Mouse (Mus musculus): ENCODE measurements around the gene Ddx18. TPM values are rescaled to one million over a fixed set of nuclear protein-coding genes. Genes with fewer than 3 reads are reported as not detected.

Gene Ddx18
- polyA plus RNA-seq (2016; fragmentation: Nextera tagmentation; extraction: Ambion mirVana), result 60.2 and 65.2 TPM in 2 replicates

GRCm38 (mm10) chr1:121567521-121568489 is at the start of gene Ddx18:
TSS of gene Ddx18 (minus strand) at chr1:121567989.
- Histone ChIP-seq H3K4me2 (replicated peaks) (peak within 1 kb of the TSS; percentile 86), H3K27me3 (no peaks in the 10 kb centered on the region), H3K36me3 (peaks cover 26% of the 10 kb centered on the region), H3K9me3 (no peaks in the 10 kb centered on the region), H3K4me1 (peaks cover 8% of the 10 kb centered on the region), H3K9ac (replicated peaks) (peak within 1 kb of the TSS; percentile 58), H3K27ac (replicated peaks) (no peak within 1 kb of the TSS), H3K4me3 (peak within 1 kb of the TSS; percentile 57)
- WGBS, result 6% methylated on average over 51 of the region's 53 CpGs
- peak; percentile 99 for ATAC-seq (ENCODE audit: low FRiP score, low read depth)

GRCm38 (mm10) chr1:121608000-121608399 is 40.2 kb upstream of the Ddx18 start:
- H3K36me3 ChIP-seq, result no peaks in the 10 kb centered on the region
- H3K4me2 ChIP-seq (replicated peaks), result no peak overlapping the region
- H3K27me3 ChIP-seq, result no peaks in the 10 kb centered on the region
- no peak for ATAC-seq (ENCODE audit: low FRiP score, low read depth)
- H3K9ac ChIP-seq (replicated peaks), result no peak overlapping the region
- H3K4me1 ChIP-seq, result no peaks in the 10 kb centered on the region
- H3K4me3 ChIP-seq, result no peak overlapping the region
- no peak overlapping the region for H3K27ac ChIP-seq (replicated peaks)
- WGBS, result 60% methylated on average over 7 of the region's 7 CpGs
- no peaks in the 10 kb centered on the region for H3K9me3 ChIP-seq

GRCm38 (mm10) chr1:121605118-121605517 is 37.3 kb upstream of the Ddx18 start:
- Histone ChIP-seq H3K4me2 (replicated peaks) (no peak overlapping the region), H3K9ac (replicated peaks) (no peak overlapping the region), H3K27ac (replicated peaks) (no peak overlapping the region), H3K4me3 (no peak overlapping the region), H3K9me3 (no peaks in the 10 kb centered on the region), H3K27me3 (no peaks in the 10 kb centered on the region), H3K4me1 (no peaks in the 10 kb centered on the region), H3K36me3 (no peaks in the 10 kb centered on the region)
- ATAC-seq (ENCODE audit: low FRiP score, low read depth), result no peak
- WGBS, result 55% methylated on average over 6 of the region's 6 CpGs

GRCm38 (mm10) chr1:121601893-121602292 is 34.1 kb upstream of the Ddx18 start:
- Histone ChIP-seq H3K36me3 (no peaks in the 10 kb centered on the region), H3K27me3 (no peaks in the 10 kb centered on the region), H3K9ac (replicated peaks) (no peak overlapping the region), H3K4me1 (no peaks in the 10 kb centered on the region), H3K9me3 (no peaks in the 10 kb centered on the region), H3K27ac (replicated peaks) (no peak overlapping the region), H3K4me2 (replicated peaks) (no peak overlapping the region), H3K4me3 (no peak overlapping the region)
- ATAC-seq (ENCODE audit: low FRiP score, low read depth), result no peak
- 62% methylated on average over 6 of the region's 6 CpGs for WGBS

GRCm38 (mm10) chr1:121601084-121601483 is 33.3 kb upstream of the Ddx18 start:
- H3K27ac ChIP-seq (replicated peaks), result no peak overlapping the region

GRCm38 (mm10) chr1:121598421-121598820 is 30.6 kb upstream of the Ddx18 start:
- Histone ChIP-seq H3K9me3 (no peaks in the 10 kb centered on the region), H3K36me3 (no peaks in the 10 kb centered on the region), H3K4me1 (no peaks in the 10 kb centered on the region), H3K4me2 (replicated peaks) (no peak overlapping the region), H3K4me3 (no peak overlapping the region), H3K27me3 (no peaks in the 10 kb centered on the region), H3K9ac (replicated peaks) (no peak overlapping the region), H3K27ac (replicated peaks) (no peak overlapping the region)
- 64% methylated on average over 3 of the region's 3 CpGs for WGBS
- ATAC-seq (ENCODE audit: low FRiP score, low read depth), result no peak

More at GRCm38 (mm10) chr1:121601084-121601483, 33.3 kb upstream of the Ddx18 start:
- Histone ChIP-seq H3K36me3 (no peaks in the 10 kb centered on the region), H3K27me3 (no peaks in the 10 kb centered on the region), H3K4me1 (no peaks in the 10 kb centered on the region), H3K4me2 (replicated peaks) (no peak overlapping the region), H3K9me3 (no peaks in the 10 kb centered on the region), H3K4me3 (no peak overlapping the region), H3K9ac (replicated peaks) (no peak overlapping the region)
- WGBS, result 27% methylated on average over 1 of the region's 1 CpGs
- ATAC-seq (ENCODE audit: low FRiP score, low read depth), result no peak

- Histone ChIP-seq H3K27me3 (no peaks in the 10 kb centered on the region), H3K4me2 (replicated peaks) (no peak overlapping the region), H3K9me3 (no peaks in the 10 kb centered on the region), H3K27ac (replicated peaks) (no peak overlapping the region), H3K9ac (replicated peaks) (no peak overlapping the region), H3K36me3 (no peaks in the 10 kb centered on the region), H3K4me1 (no peaks in the 10 kb centered on the region), H3K4me3 (no peak overlapping the region)
- 29% methylated on average over 4 of the region's 4 CpGs for WGBS
- ATAC-seq (ENCODE audit: low FRiP score, low read depth), result peak; percentile 63; the same call in 1 of the 2 replicates
Measured at GRCm38 (mm10) chr1:121596951-121597625, 29.3 kb upstream of the Ddx18 start.

- no peaks in the 10 kb centered on the region for H3K27me3 ChIP-seq
Measured at GRCm38 (mm10) chr1:121584838-121585237, 17.0 kb upstream of the Ddx18 start.

GRCm38 (mm10) chr1:121581133-121581855 is 13.5 kb upstream of the Ddx18 start:
- no peak for ATAC-seq (ENCODE audit: low FRiP score, low read depth)
- Histone ChIP-seq H3K27me3 (no peaks in the 10 kb centered on the region), H3K36me3 (no peaks in the 10 kb centered on the region), H3K4me1 (no peaks in the 10 kb centered on the region), H3K9me3 (no peaks in the 10 kb centered on the region), H3K4me2 (replicated peaks) (no peak overlapping the region), H3K9ac (replicated peaks) (no peak overlapping the region), H3K27ac (replicated peaks) (no peak overlapping the region), H3K4me3 (no peak overlapping the region)
- WGBS, result 90% methylated on average over 5 of the region's 5 CpGs

More at GRCm38 (mm10) chr1:121584838-121585237, 17.0 kb upstream of the Ddx18 start:
- H3K9ac ChIP-seq (replicated peaks), result no peak overlapping the region
- H3K4me3 ChIP-seq, result no peak overlapping the region
- no peaks in the 10 kb centered on the region for H3K4me1 ChIP-seq
- no peak overlapping the region for H3K27ac ChIP-seq (replicated peaks)
- H3K9me3 ChIP-seq, result no peaks in the 10 kb centered on the region
- no peaks in the 10 kb centered on the region for H3K36me3 ChIP-seq
- no peak for ATAC-seq (ENCODE audit: low FRiP score, low read depth)
- H3K4me2 ChIP-seq (replicated peaks), result no peak overlapping the region
- WGBS, result 85% methylated on average over 6 of the region's 6 CpGs

GRCm38 (mm10) chr1:121577491-121577890 is 9.7 kb upstream of the Ddx18 start:
- no peak overlapping the region for H3K4me2 ChIP-seq (replicated peaks)
- H3K9me3 ChIP-seq, result no peaks in the 10 kb centered on the region
- no peak overlapping the region for H3K27ac ChIP-seq (replicated peaks)
- H3K36me3 ChIP-seq, result no peaks in the 10 kb centered on the region
- 17% methylated on average over 1 of the region's 1 CpGs for WGBS
- peak; percentile 23; the same call in 1 of the 2 replicates for ATAC-seq (ENCODE audit: low FRiP score, low read depth)
- no peak overlapping the region for H3K9ac ChIP-seq (replicated peaks)
- no peak overlapping the region for H3K4me3 ChIP-seq
- no peaks in the 10 kb centered on the region for H3K27me3 ChIP-seq
- H3K4me1 ChIP-seq, result no peaks in the 10 kb centered on the region

GRCm38 (mm10) chr1:121570522-121570921 is 2.7 kb upstream of the Ddx18 start:
- no peaks in the 10 kb centered on the region for H3K27me3 ChIP-seq
- no peak overlapping the region for H3K4me3 ChIP-seq
- no peaks in the 10 kb centered on the region for H3K9me3 ChIP-seq
- no peak for ATAC-seq (ENCODE audit: low FRiP score, low read depth)
- no peak overlapping the region for H3K9ac ChIP-seq (replicated peaks)
- no peak overlapping the region for H3K4me2 ChIP-seq (replicated peaks)
- H3K36me3 ChIP-seq, result peaks cover under 1% of the 10 kb centered on the region; the same call in 1 of the 2 replicates
- H3K4me1 ChIP-seq, result peaks cover 8% of the 10 kb centered on the region
- 88% methylated on average over 7 of the region's 7 CpGs for WGBS
- H3K27ac ChIP-seq (replicated peaks), result no peak overlapping the region

Measured in midbrain, embryonic 12.5 days (tissue).